Mouse (Mus musculus): ENCODE data around the gene Zbtb44. TPM values are rescaled to one million over a fixed set of nuclear protein-coding genes. Genes with fewer than 3 reads are reported as not detected.
"Not testable (repeated sequence)": the region's sequence is repeated elsewhere in the genome, so short reads cannot be mapped to it uniquely, and the experiment has no call there.

Zbtb44 gene
- total RNA-seq (2021), result 58.4 and 58.6 TPM in 2 replicates
- long read RNA-seq, full-length matches to known transcripts, result 5 of 13 reads
- long read RNA-seq, partial matches to known transcripts, result 4 of 13 reads
- long read RNA-seq, other reads (novel, unspliced or antisense), result 4 of 13 reads

- peak; percentile 77 for DNase-seq
Measured at GRCm38 (mm10) chr9:31030532-31031413, at the start of gene Zbtb44. Zbtb44 (plus strand) TSS chr9:31030644.

- no peak for DNase-seq
Measured at GRCm38 (mm10) chr9:30985782-30986181, 44.7 kb upstream of the Zbtb44 start.

- DNase-seq, result no peak
Measured at GRCm38 (mm10) chr9:30993106-30993505, 37.3 kb upstream of the Zbtb44 start.

- no peak for DNase-seq
Measured at GRCm38 (mm10) chr9:30996590-30997562, 33.6 kb upstream of the Zbtb44 start.

- no peak for DNase-seq
Measured at GRCm38 (mm10) chr9:31000641-31001040, 29.8 kb upstream of the Zbtb44 start.

- no peak for DNase-seq
Measured at GRCm38 (mm10) chr9:31002528-31002927, 27.9 kb upstream of the Zbtb44 start.

- no peak for DNase-seq
Measured at GRCm38 (mm10) chr9:31009334-31009733, 21.1 kb upstream of the Zbtb44 start.

GRCm38 (mm10) chr9:31010040-31010439 is 20.4 kb upstream of the Zbtb44 start:
- DNase-seq, result no peak

GRCm38 (mm10) chr9:31010749-31011148 is 19.7 kb upstream of the Zbtb44 start:
- DNase-seq, result no peak

GRCm38 (mm10) chr9:31011533-31011932 is 18.9 kb upstream of the Zbtb44 start:
- DNase-seq, result no peak

- DNase-seq, result no peak
Measured at GRCm38 (mm10) chr9:31012674-31013073, 17.8 kb upstream of the Zbtb44 start.

GRCm38 (mm10) chr9:31013415-31013814 is 17.0 kb upstream of the Zbtb44 start:
- DNase-seq, result no peak

GRCm38 (mm10) chr9:31017616-31018015 is 12.8 kb upstream of the Zbtb44 start:
- no peak for DNase-seq

GRCm38 (mm10) chr9:31018158-31018557 is 12.3 kb upstream of the Zbtb44 start:
- DNase-seq, result no peak

GRCm38 (mm10) chr9:31018705-31019104 is 11.7 kb upstream of the Zbtb44 start:
- no peak for DNase-seq

GRCm38 (mm10) chr9:31028251-31028650 is 2.2 kb upstream of the Zbtb44 start:
- no peak for DNase-seq

GRCm38 (mm10) chr9:31029751-31030511 is 513 bp upstream of the Zbtb44 start:
- peak; percentile 98 for DNase-seq

GRCm38 (mm10) chr9:31031414-31031843 is 985 bp downstream of the Zbtb44 start:
- DNase-seq, result no peak

GRCm38 (mm10) chr9:31032546-31032945 is 2.1 kb downstream of the Zbtb44 start:
- DNase-seq, result no peak

- no peak for DNase-seq
Measured at GRCm38 (mm10) chr9:31050208-31050607, 19.8 kb downstream of the Zbtb44 start.

GRCm38 (mm10) chr9:31051509-31051908 is 21.1 kb downstream of the Zbtb44 start:
- not testable (repeated sequence) for DNase-seq

GRCm38 (mm10) chr9:31058723-31059122 is 28.3 kb downstream of the Zbtb44 start:
- DNase-seq, result no peak
